Mouse (Mus musculus) intestine, postnatal 0 days (tissue): ENCODE data around the gene Tifab. TPM values are rescaled to one million over a fixed set of nuclear protein-coding genes. Genes with fewer than 3 reads are reported as not detected.
A peak's percentile ranks its signal among the peaks of the same experiment; 100 is the strongest.
"Not testable (repeated sequence)": the region's sequence is repeated elsewhere in the genome, so short reads cannot be mapped to it uniquely, and the experiment has no call there.

Experiments used
- ATAC-seq: fragments of 200-750 bp; cut with Nextera tagmentation; 2 replicates; pipeline ENCODE4 v1.8.0; 2017; ENCODE audit warnings: mild to moderate bottlenecking, moderate TSS enrichment, moderate library complexity
- H3K27ac ChIP-seq: fragments of 300-500 bp; sonication (generic); 2 replicates; pipeline ENCODE4 v1.5.1; 2014; ENCODE audit warnings: mild to moderate bottlenecking, low read depth, low read length, moderate library complexity
- H3K27me3 ChIP-seq: fragments of 300-500 bp; sonication (generic); replicated peaks from 2 replicates; pipeline ENCODE4 v1.6.1; 2014; ENCODE audit warnings: low read length, mixed read lengths; ENCODE audit not compliant: control insufficient read depth, insufficient read depth
- H3K36me3 ChIP-seq: fragments of 300-500 bp; sonication (generic); 2 replicates; pipeline ENCODE4 v1.6.1; 2014; ENCODE audit warnings: mild to moderate bottlenecking, moderate library complexity; ENCODE audit not compliant: control insufficient read depth, insufficient read depth
- H3K4me1 ChIP-seq: fragments of 300-500 bp; sonication (generic); replicated peaks from 2 replicates; pipeline ENCODE4 v1.6.1; 2014; ENCODE audit warnings: antibody characterized with exemption, low read length, mixed read lengths; ENCODE audit not compliant: control insufficient read depth, insufficient read depth
- H3K4me2 ChIP-seq: fragments of 300-500 bp; sonication (generic); replicated peaks from 2 replicates; pipeline ENCODE4 v1.6.1; 2014; ENCODE audit warnings: low read depth, mild to moderate bottlenecking, moderate library complexity
- H3K4me3 ChIP-seq: fragments of 300-500 bp; sonication (generic); 2 replicates; pipeline ENCODE4 v1.5.1; 2014; ENCODE audit warnings: low read depth, low read length
- H3K9ac ChIP-seq: fragments of 300-500 bp; sonication (generic); 2 replicates; pipeline ENCODE4 v1.6.1; 2014; ENCODE audit warnings: mild to moderate bottlenecking, low read depth, low read length
- H3K9me3 ChIP-seq: fragments of 300-500 bp; sonication (generic); 2 replicates; pipeline ENCODE4 v1.6.1; 2016; ENCODE audit warnings: mixed run types; ENCODE audit not compliant: control insufficient read depth
- CTCF ChIP-seq: sonication (generic); IDR thresholded peaks from 2 replicates; pipeline ENCODE4 v1.5.1; 2016; ENCODE audit warnings: low read depth, mild to moderate bottlenecking, control low read depth, antibody characterized with exemption, moderate library complexity
- WGBS: fragments of 180-500 bp; shearing (Covaris S2); extraction: QIAGEN DNeasy Blood & Tissue Kit; methylation state at CpG from one replicate; pipeline ENCODE4 v1.1.7; 2014; 5-methylcytosine and 5-hydroxymethylcytosine counted together
- polyA plus RNA-seq: library from polyadenylated mRNA; unstranded; fragments of >200 nt; fragmentation: Nextera tagmentation; extraction: Ambion mirVana; gene quantifications from 2 replicates; pipeline ENCODE4 v1.2.1, GENCODE M21; 2015

Gene Tifab
- polyA plus RNA-seq, 1 experiment from 2014 or later, result 3.4 TPM

- H3K9ac ChIP-seq, result no peak overlapping the region
- TF ChIP-seq CTCF, result no peak
- WGBS, result 75% methylated on average over 8 of the region's 8 CpGs
- no peak overlapping the region for H3K4me2 ChIP-seq
- ATAC-seq, result no peak
- H3K36me3 ChIP-seq, result no peaks in the 10 kb centered on the region
- H3K27me3 ChIP-seq, result peaks cover 9% of the 10 kb centered on the region
- H3K4me1 ChIP-seq, result no peaks in the 10 kb centered on the region
- no peak overlapping the region for H3K4me3 ChIP-seq
- H3K9me3 ChIP-seq, result no peaks in the 10 kb centered on the region
- H3K27ac ChIP-seq, result no peak overlapping the region
Observed at GRCm38 (mm10) chr13:56199506-56199905, 20.8 kb upstream of the Tifab start.

- no peak overlapping the region for H3K4me3 ChIP-seq
Observed at GRCm38 (mm10) chr13:56197473-56198266, 19.0 kb upstream of the Tifab start.

GRCm38 (mm10) chr13:56197031-56197430 is 18.3 kb upstream of the Tifab start:
- 74% methylated on average over 12 of the region's 12 CpGs for WGBS

More at GRCm38 (mm10) chr13:56197473-56198266, 19.0 kb upstream of the Tifab start:
- ATAC-seq, result peak; percentile 47; the same call in 1 of the 2 replicates
- 12% methylated on average over 15 of the region's 15 CpGs for WGBS
- no peaks in the 10 kb centered on the region for H3K9me3 ChIP-seq
- H3K36me3 ChIP-seq, result no peaks in the 10 kb centered on the region
- H3K4me2 ChIP-seq, result no peak overlapping the region
- H3K4me1 ChIP-seq, result no peaks in the 10 kb centered on the region
- peak; percentile 100 for TF ChIP-seq CTCF
- no peak overlapping the region for H3K27ac ChIP-seq
- H3K27me3 ChIP-seq, result peaks cover 9% of the 10 kb centered on the region
- no peak overlapping the region for H3K9ac ChIP-seq

GRCm38 (mm10) chr13:56195824-56196223 is 17.1 kb upstream of the Tifab start:
- not testable (repeated sequence) for H3K4me3 ChIP-seq, ATAC-seq, H3K36me3 ChIP-seq, H3K27ac ChIP-seq, H3K9ac ChIP-seq, H3K27me3 ChIP-seq, H3K4me2 ChIP-seq, H3K9me3 ChIP-seq, H3K4me1 ChIP-seq
- WGBS, result 86% methylated on average over 11 of the region's 11 CpGs

More at GRCm38 (mm10) chr13:56197031-56197430, 18.3 kb upstream of the Tifab start:
- no peak overlapping the region for H3K27ac ChIP-seq
- TF ChIP-seq CTCF, result no peak
- H3K27me3 ChIP-seq, result peaks cover 9% of the 10 kb centered on the region
- H3K36me3 ChIP-seq, result no peaks in the 10 kb centered on the region
- no peaks in the 10 kb centered on the region for H3K9me3 ChIP-seq
- no peak overlapping the region; the same call in 1 of the 2 replicates for H3K4me2 ChIP-seq
- no peak overlapping the region for H3K4me3 ChIP-seq
- H3K4me1 ChIP-seq, result no peaks in the 10 kb centered on the region
- no peak overlapping the region for H3K9ac ChIP-seq
- no peak for ATAC-seq

- not testable (repeated sequence) for ATAC-seq, H3K4me3 ChIP-seq
- 81% methylated on average over 11 of the region's 11 CpGs for WGBS
Observed at GRCm38 (mm10) chr13:56194181-56194580, 15.5 kb upstream of the Tifab start.

GRCm38 (mm10) chr13:56191225-56191624 is 12.5 kb upstream of the Tifab start:
- H3K9ac ChIP-seq, result no peak overlapping the region
- peak; percentile 64 for TF ChIP-seq CTCF
- no peak overlapping the region for H3K4me2 ChIP-seq
- H3K36me3 ChIP-seq, result no peaks in the 10 kb centered on the region
- H3K4me3 ChIP-seq, result no peak overlapping the region
- H3K27me3 ChIP-seq, result no peaks in the 10 kb centered on the region
- H3K4me1 ChIP-seq, result no peaks in the 10 kb centered on the region
- no peaks in the 10 kb centered on the region for H3K9me3 ChIP-seq
- H3K27ac ChIP-seq, result no peak overlapping the region
- WGBS, result 25% methylated on average over 3 of the region's 3 CpGs
- no peak for ATAC-seq

More at GRCm38 (mm10) chr13:56194181-56194580, 15.5 kb upstream of the Tifab start:
- not testable (repeated sequence) for H3K36me3 ChIP-seq, H3K9me3 ChIP-seq, H3K4me1 ChIP-seq, H3K27ac ChIP-seq, H3K4me2 ChIP-seq, H3K9ac ChIP-seq, H3K27me3 ChIP-seq
